Mouse (Mus musculus): ENCODE data around the gene Adamts3. TPM values are rescaled to one million over a fixed set of nuclear protein-coding genes. Genes with fewer than 3 reads are reported as not detected.

Gene Adamts3
- polyA plus RNA-seq, 1 experiment, result 11.1 TPM

GRCm38 (mm10) chr5:89821175-89821574 is 62.0 kb downstream of the Adamts3 start:
- no peak for DNase-seq (ENCODE audit: extremely low spot score in 1 of 2, low spot score in 1 of 2)

GRCm38 (mm10) chr5:89819531-89819930 is 63.6 kb downstream of the Adamts3 start:
- DNase-seq (ENCODE audit: extremely low spot score in 1 of 2, low spot score in 1 of 2), result peak in 1 of 2 experiments; percentile 67

GRCm38 (mm10) chr5:89816610-89817009 is 66.5 kb downstream of the Adamts3 start:
- DNase-seq (ENCODE audit: extremely low spot score in 1 of 2, low spot score in 1 of 2), result no peak

GRCm38 (mm10) chr5:89814552-89814951 is 68.6 kb downstream of the Adamts3 start:
- DNase-seq (ENCODE audit: extremely low spot score in 1 of 2, low spot score in 1 of 2), result no peak

GRCm38 (mm10) chr5:89800181-89800816 is 82.8 kb downstream of the Adamts3 start:
- no peak for DNase-seq (ENCODE audit: extremely low spot score in 1 of 2, low spot score in 1 of 2)

GRCm38 (mm10) chr5:89793706-89794105 is 89.4 kb downstream of the Adamts3 start:
- DNase-seq (ENCODE audit: extremely low spot score in 1 of 2, low spot score in 1 of 2), result no peak

GRCm38 (mm10) chr5:89784635-89785034 is 98.5 kb downstream of the Adamts3 start:
- no peak for DNase-seq (ENCODE audit: extremely low spot score in 1 of 2, low spot score in 1 of 2)

- DNase-seq (ENCODE audit: extremely low spot score in 1 of 2, low spot score in 1 of 2), result no peak
Observed at GRCm38 (mm10) chr5:89779823-89780222, 103.3 kb downstream of the Adamts3 start.

- DNase-seq (ENCODE audit: extremely low spot score in 1 of 2, low spot score in 1 of 2), result no peak
Observed at GRCm38 (mm10) chr5:89778610-89779009, 104.5 kb downstream of the Adamts3 start.

GRCm38 (mm10) chr5:89777411-89777810 is 105.7 kb downstream of the Adamts3 start:
- DNase-seq (ENCODE audit: extremely low spot score in 1 of 2, low spot score in 1 of 2), result no peak

- no peak for DNase-seq (ENCODE audit: extremely low spot score in 1 of 2, low spot score in 1 of 2)
Observed at GRCm38 (mm10) chr5:89770655-89771355, 112.3 kb downstream of the Adamts3 start.

GRCm38 (mm10) chr5:89763189-89764187 is 119.6 kb downstream of the Adamts3 start:
- no peak for DNase-seq (ENCODE audit: extremely low spot score in 1 of 2, low spot score in 1 of 2)

- DNase-seq (ENCODE audit: extremely low spot score in 1 of 2, low spot score in 1 of 2), result peak in 1 of 2 experiments; percentile 42
Observed at GRCm38 (mm10) chr5:89760368-89760767, 122.8 kb downstream of the Adamts3 start.

- no peak for DNase-seq (ENCODE audit: extremely low spot score in 1 of 2, low spot score in 1 of 2)
Observed at GRCm38 (mm10) chr5:89751836-89752235, 131.3 kb downstream of the Adamts3 start.

GRCm38 (mm10) chr5:89748185-89748884 is 134.8 kb downstream of the Adamts3 start:
- no peak for DNase-seq (ENCODE audit: extremely low spot score in 1 of 2, low spot score in 1 of 2)

- DNase-seq (ENCODE audit: extremely low spot score in 1 of 2, low spot score in 1 of 2), result no peak
Observed at GRCm38 (mm10) chr5:89747149-89747659, 135.9 kb downstream of the Adamts3 start.

- no peak for DNase-seq (ENCODE audit: extremely low spot score in 1 of 2, low spot score in 1 of 2)
Observed at GRCm38 (mm10) chr5:89745112-89745511, 138.0 kb downstream of the Adamts3 start.

- DNase-seq (ENCODE audit: extremely low spot score in 1 of 2, low spot score in 1 of 2), result no peak
Observed at GRCm38 (mm10) chr5:89734759-89735158, 148.4 kb downstream of the Adamts3 start.

- no peak for DNase-seq (ENCODE audit: extremely low spot score in 1 of 2, low spot score in 1 of 2)
Observed at GRCm38 (mm10) chr5:89730411-89730810, 152.7 kb downstream of the Adamts3 start.

- no peak for DNase-seq (ENCODE audit: extremely low spot score in 1 of 2, low spot score in 1 of 2)
Observed at GRCm38 (mm10) chr5:89728117-89728516, 155.0 kb downstream of the Adamts3 start.

Data from frontal cortex, adult 2 months (tissue).